Mouse (Mus musculus) cerebellum, adult 11 months (tissue): ENCODE results near the gene Nmt2.

Experiments
- DNase-seq: peaks from one replicate; pipeline ENCODE4 v3.0.0; 2022

The Nmt2 gene

DNA sequence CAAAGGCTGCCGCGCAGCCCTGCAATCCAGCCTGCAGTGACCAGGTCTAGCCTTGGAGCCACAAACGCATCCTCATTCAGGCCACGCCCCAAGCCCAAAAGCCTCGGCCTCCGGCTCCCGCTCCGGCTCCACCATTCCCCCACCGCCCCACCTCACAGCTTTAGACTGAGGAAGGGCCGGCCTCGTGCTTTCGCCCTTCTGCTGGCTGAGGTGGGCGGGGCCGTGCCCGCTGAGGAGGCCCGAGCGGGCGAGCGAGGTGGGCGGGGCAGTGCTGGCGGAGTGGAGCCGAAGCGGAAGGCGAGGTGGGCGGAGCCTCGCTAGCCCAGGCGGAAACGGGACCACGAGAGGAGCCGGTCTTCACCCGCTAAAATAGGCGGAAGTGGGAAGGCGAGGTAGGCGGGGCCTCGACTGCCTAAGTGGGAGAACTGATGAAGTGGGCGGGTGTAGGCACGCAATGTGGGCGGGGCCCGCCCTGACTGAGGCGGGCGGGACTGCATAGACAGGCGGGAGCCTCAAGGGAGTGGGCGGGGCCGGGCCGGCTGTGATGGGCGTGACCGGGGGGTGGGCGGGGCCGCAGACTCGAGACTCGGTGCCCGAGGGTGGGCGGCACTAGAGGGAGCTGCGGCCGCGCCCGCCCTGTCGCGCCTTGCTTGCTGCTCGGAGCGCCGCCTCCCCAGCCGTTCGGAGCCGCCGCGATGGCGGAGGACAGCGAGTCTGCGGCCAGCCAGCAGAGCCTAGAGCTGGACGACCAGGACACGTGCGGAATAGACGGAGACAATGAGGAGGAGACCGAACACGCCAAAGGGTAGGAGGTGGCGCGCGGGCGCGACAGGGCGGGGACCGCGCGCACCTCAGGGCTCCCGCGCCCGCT, at the start of gene Nmt2:
Gene Nmt2, plus strand, starts transcription at position 611 of the 871 bp plus-strand sequence.
- peak; percentile 100 for DNase-seq

- DNase-seq, result no peak
Measured at GRCm38 (mm10) chr2:3239255-3239654, 44.8 kb upstream of the Nmt2 start.

- no peak for DNase-seq
Measured at GRCm38 (mm10) chr2:3244251-3244650, 39.8 kb upstream of the Nmt2 start.

DNA sequence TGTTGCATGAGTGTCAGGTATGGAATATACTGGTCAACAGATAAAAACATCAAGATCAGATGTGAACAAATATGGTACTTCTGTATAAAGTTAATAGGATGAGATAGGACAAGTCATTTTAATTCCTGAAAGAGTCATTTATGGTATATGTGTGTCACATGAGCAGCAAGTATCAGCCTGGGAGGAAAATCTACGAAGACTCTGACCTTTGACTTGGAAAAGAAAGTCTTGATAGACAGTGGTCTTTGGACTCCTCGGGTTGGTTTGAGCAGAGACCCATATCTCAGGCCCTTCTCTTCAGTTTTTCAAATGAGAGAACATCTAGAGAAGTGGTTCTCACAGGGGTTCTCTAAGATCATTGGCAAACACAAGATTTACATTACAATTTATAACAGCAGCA, 32.7 kb upstream of the Nmt2 start:
- DNase-seq, result no peak

DNA sequence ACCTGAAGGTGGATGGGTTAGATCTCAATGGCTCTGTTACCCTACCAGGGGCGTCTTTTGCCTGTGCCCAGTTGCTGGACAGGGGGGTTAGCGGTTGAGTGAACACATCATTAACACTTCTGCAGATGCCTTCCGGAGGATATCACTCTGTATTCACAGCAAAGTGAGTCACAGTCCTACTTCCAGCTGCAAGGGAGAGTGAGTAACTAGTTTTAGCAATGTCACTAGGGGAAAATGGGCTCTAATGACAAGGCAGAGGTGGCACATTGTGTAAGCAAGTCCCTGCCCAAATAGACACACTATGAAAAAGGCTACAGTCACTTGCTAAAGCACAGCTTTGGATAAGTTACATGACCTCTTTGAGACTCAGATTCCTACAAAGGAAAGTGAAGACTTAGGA, 17.5 kb upstream of the Nmt2 start:
- DNase-seq, result no peak

DNA sequence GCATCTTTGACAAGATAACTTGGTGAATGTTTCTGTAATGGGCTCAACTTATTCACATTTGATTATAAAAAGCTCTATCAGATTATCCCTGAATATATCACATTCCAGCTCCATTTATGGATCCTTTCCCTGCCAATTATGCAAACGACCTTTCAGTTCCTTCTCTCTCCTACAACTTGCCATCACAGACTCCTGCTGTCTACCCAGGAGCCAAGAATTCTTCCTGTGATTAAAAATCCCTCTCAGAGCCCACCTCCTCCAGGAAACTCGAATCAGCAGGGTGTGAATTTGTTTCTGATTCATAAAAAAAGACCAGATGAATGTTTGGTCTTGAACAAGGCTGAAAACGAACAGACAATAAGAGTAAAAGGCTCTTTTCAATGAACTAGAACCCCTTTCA, 16.1 kb upstream of the Nmt2 start:
- DNase-seq, result no peak

DNA sequence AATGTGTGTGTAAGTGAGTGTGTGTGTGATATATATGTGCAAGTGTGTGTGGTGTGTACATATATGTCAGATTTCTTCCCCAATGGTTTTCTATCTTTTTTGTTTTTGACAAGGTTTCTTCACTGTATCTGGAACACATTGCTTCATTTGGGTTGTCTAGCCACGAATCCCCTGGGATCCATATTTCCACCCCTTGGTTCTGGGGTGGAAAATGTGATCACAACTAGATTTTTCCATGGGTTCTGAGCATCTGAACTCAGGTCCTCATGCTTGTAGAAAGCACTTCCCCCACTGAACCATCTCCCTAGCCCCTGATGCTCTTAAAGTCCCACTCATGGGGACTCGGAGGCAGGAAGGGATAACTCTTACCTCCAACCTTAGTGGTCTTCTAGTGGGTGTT, 10.7 kb upstream of the Nmt2 start:
- DNase-seq, result no peak

DNA sequence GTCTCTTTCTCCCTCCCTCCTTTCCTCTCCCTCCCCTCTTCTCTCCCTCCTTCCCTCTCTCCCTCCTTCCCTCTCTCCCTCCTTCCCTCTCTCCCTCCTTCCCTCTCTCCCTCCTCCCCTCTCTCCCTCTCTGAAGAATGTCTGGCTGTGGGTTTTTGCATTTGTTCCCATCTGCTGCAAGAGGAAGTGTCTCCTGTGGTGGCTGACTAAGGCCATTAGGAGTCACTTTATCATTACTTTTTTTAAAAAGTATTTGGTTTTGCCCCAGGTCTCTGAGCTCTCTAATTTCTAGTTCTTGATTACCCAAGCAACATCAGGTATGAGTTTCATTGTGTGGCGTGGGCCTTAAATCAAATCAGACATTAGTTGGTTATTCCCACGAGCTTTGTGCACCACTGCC, 7.9 kb upstream of the Nmt2 start:
- no peak for DNase-seq

DNA sequence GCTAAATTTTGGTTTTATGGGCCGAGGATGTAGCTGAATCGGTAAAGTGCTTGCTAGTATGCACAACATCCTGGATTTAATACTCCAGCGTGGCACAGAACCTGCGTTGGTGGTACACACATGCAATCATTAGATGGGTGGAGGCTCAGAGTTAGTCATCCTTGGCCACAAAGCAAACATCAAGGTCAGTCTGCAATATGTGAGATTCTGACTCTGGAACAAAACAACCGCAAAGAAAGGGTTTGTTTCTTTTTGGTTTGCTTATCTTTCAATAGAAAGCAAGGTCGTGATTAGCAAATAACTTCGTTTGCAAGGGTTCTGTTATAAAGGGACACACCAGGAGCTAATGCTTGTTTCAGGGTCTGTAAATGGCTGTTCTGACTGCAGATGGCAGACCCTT, 6.5 kb upstream of the Nmt2 start:
- DNase-seq, result no peak

GRCm38 (mm10) chr2:3281311-3281710, 2.7 kb upstream of the Nmt2 start:
- no peak for DNase-seq

- DNase-seq, result peak; percentile 19
Measured at GRCm38 (mm10) chr2:3282866-3283601, 978 bp upstream of the Nmt2 start.

GRCm38 (mm10) chr2:3284473-3285180, 615 bp downstream of the Nmt2 start:
- peak; percentile 73 for DNase-seq

DNA sequence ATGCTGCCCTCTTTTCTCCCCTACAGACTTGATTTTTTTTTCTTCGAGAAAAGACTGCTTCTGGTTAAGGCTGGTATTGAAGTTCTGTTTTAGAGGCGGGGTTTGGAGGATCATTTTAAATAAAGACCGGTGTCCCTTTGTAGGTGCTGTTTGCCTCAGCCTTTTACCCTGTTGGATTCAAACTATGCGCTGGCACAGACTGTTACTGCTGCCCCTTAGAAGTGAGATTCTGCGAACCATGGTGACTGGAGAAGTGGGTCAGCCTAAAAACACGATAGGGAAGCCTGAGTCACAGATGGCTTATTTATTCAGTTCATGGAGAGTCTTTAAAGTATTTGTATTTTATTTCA, 1.1 kb downstream of the Nmt2 start:
- no peak for DNase-seq

DNA sequence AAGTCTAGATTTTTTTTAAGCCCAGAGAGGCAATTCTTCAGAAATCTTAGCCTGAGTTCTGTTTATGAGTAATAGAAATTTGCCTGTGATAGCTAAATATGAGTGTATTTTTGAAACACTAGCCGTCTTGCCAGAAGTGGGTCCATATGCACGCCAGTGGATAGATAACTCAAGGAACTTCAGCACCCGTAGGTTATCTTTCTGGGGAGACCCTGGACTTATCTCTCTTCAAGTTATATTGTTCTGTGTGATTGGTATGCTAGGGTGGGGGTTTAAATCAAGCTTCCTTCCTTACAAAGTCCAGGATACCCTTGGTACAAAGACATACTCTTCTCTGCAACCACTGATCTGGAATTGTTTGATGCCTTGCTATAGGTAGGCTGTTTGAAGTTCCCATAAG, 1.7 kb downstream of the Nmt2 start:
- DNase-seq, result no peak

- no peak for DNase-seq
Measured at GRCm38 (mm10) chr2:3286243-3286642, 2.2 kb downstream of the Nmt2 start.

- DNase-seq, result no peak
Measured at GRCm38 (mm10) chr2:3289581-3289980, 5.6 kb downstream of the Nmt2 start.

- DNase-seq, result no peak
Measured at GRCm38 (mm10) chr2:3292170-3292569, 8.2 kb downstream of the Nmt2 start.

- DNase-seq, result no peak
Measured at GRCm38 (mm10) chr2:3295826-3296225, 11.8 kb downstream of the Nmt2 start.

- peak; percentile 53 for DNase-seq
Measured at GRCm38 (mm10) chr2:3305426-3306025, 21.5 kb downstream of the Nmt2 start.

GRCm38 (mm10) chr2:3323132-3323531, 39.1 kb downstream of the Nmt2 start:
- DNase-seq, result no peak

DNA sequence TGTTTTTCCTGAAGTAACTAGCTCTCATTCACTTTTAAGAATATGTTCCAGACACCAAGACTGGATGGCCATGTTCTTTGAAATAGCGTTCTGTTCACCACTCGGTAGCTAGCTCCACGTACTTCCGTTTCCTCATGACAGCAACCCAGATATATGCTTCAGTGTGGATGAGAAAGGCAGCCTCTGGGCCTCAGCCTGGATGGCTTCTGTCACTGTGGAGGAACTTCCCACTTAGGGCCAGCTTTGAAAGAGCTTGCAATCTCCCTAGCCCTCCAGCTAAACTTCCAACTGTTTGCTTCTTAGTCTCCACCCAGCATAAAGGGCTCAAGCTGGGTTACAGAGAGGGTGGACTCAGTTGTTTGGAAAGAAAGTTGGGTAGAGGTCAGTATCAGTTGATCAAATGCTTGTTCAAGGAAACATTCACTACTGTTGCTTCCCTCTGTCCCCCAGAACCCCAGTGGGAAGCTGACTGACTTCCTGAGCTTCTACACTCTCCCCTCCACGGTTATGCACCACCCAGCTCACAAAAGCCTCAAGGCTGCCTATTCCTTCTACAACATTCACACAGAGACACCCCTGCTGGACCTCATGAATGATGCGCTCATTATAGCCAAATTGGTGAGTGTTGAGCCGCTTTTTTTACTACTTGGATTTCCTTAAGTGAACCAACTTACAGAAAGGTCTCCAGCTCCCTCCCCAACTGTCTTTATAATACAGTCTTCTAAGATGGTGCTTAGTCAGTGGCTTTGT, 40.5 kb downstream of the Nmt2 start:
- no peak for DNase-seq

- DNase-seq, result no peak
Measured at GRCm38 (mm10) chr2:3326547-3326946, 42.5 kb downstream of the Nmt2 start.

- DNase-seq, result peak; percentile 52
Measured at GRCm38 (mm10) chr2:3327351-3327750, 43.3 kb downstream of the Nmt2 start.
